Mouse (Mus musculus): ENCODE measurements around the gene Oasl2. TPM values are rescaled to one million over a fixed set of nuclear protein-coding genes. Genes with fewer than 3 reads are reported as not detected.

The Oasl2 gene
- polyA plus RNA-seq (2012; ENCODE audit: low replicate concordance), result 0.62 and 0.63 TPM in 2 replicates

GRCm38 (mm10) chr5:114896688-114897373 is at the start of gene Oasl2:
TSS of gene Oasl2 (plus strand) at chr5:114896936.

GRCm38 (mm10) chr5:114853364-114853763 is 43.4 kb upstream of the Oasl2 start, which contains the start of gene 4930519G04Rik:
TSS of gene 4930519G04Rik (plus strand) at chr5:114853664.

GRCm38 (mm10) chr5:114858582-114858981 is 38.2 kb upstream of the Oasl2 start, which contains the start of gene Gm9936:
TSS of gene Gm9936 (minus strand) at chr5:114858682.

GRCm38 (mm10) chr5:114922998-114923473 is 26.3 kb downstream of the Oasl2 start, which contains the start of gene Oasl1:
TSS of gene Oasl1 (plus strand) at chr5:114923240.

GRCm38 (mm10) chr5:114942074-114942765 is 45.5 kb downstream of the Oasl2 start, which contains the start of gene 2210016L21Rik:
TSS of gene 2210016L21Rik (plus strand) at chr5:114942158.

Other genes starting within 250 kb of the Oasl2 start
- 1.1 and 2.2 TPM in 2 replicates for gene Trpv4, start 238.5 kb upstream of the Oasl2 start, polyA plus RNA-seq (2012; ENCODE audit: low replicate concordance)
- 39.7 and 55.5 TPM in 2 replicates for gene Gltp, start 206.0 kb upstream of the Oasl2 start, polyA plus RNA-seq (2012; ENCODE audit: low replicate concordance)
- gene Tchp, start 189.2 kb upstream of the Oasl2 start, polyA plus RNA-seq (2012; ENCODE audit: low replicate concordance), result 10.7 and 24.2 TPM in 2 replicates
- 404 and 610 TPM in 2 replicates for gene Ankrd13a, start 122.3 kb upstream of the Oasl2 start, polyA plus RNA-seq (2012; ENCODE audit: low replicate concordance)
- gene Git2, start 121.4 kb upstream of the Oasl2 start, polyA plus RNA-seq (2012; ENCODE audit: low replicate concordance), result 91.6 and 159 TPM in 2 replicates
- 55.5 and 108 TPM in 2 replicates for gene 1500011B03Rik, start 73.5 kb upstream of the Oasl2 start, polyA plus RNA-seq (2012; ENCODE audit: low replicate concordance)
- not detected in 2 replicates for gene 4930519G04Rik, start 43.3 kb upstream of the Oasl2 start, polyA plus RNA-seq (2012; ENCODE audit: low replicate concordance)
- gene Gm9936, start 38.3 kb upstream of the Oasl2 start, polyA plus RNA-seq (2012; ENCODE audit: low replicate concordance), result not detected in 2 replicates
- gene Oasl1, start 26.3 kb downstream of the Oasl2 start, polyA plus RNA-seq (2012; ENCODE audit: low replicate concordance), result 37.9 and 76.2 TPM in 2 replicates
- 43.8 and 58.4 TPM in 2 replicates for gene 2210016L21Rik, start 45.2 kb downstream of the Oasl2 start, polyA plus RNA-seq (2012; ENCODE audit: low replicate concordance)
- 0.20 and 0.42 TPM in 2 replicates for gene Hnf1a, start 74.2 kb downstream of the Oasl2 start, polyA plus RNA-seq (2012; ENCODE audit: low replicate concordance)
- 22.8 and 50.6 TPM in 2 replicates for gene Sppl3, start 114.2 kb downstream of the Oasl2 start, polyA plus RNA-seq (2012; ENCODE audit: low replicate concordance)
- not detected in 2 replicates for gene Gm10401, start 201.4 kb downstream of the Oasl2 start, polyA plus RNA-seq (2012; ENCODE audit: low replicate concordance)
- 25.9 and 44.0 TPM in 2 replicates for gene Acads, start 222.4 kb downstream of the Oasl2 start, polyA plus RNA-seq (2012; ENCODE audit: low replicate concordance)
- 68.3 and 86.1 TPM in 2 replicates for gene Unc119b, start 238.0 kb downstream of the Oasl2 start, polyA plus RNA-seq (2012; ENCODE audit: low replicate concordance)